Mouse (Mus musculus) lung, postnatal 36 days (tissue): ENCODE measurements around the gene Acoxl.

Experiments
- DNase-seq: peaks from one replicate; pipeline ENCODE4 v3.0.0; 2022; ENCODE audit warnings: mixed read lengths

The Acoxl gene

DNA sequence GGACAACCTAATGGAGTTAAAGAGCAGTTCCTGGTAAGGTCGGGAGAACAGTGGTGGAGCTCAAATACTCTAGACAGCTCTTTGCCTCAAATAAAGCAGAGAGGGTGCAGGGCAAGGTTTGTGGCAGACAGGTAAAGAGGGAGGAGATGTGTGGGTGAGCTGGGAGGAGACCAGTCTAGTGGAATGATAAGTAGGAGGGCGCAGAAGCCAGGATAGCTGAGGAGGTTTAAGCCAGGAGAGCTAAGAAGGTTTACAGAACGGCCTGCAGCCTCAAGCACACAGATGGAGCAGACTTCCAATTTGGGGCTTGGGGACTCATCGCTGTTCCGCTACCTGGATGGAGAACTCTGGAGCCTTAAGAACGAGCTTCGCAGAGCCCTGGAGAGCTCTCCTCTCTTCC, at the start of gene Acoxl:
Gene Acoxl (plus strand): TSS at position 301 of the 400 bp plus-strand sequence.
- no peak for DNase-seq

DNA sequence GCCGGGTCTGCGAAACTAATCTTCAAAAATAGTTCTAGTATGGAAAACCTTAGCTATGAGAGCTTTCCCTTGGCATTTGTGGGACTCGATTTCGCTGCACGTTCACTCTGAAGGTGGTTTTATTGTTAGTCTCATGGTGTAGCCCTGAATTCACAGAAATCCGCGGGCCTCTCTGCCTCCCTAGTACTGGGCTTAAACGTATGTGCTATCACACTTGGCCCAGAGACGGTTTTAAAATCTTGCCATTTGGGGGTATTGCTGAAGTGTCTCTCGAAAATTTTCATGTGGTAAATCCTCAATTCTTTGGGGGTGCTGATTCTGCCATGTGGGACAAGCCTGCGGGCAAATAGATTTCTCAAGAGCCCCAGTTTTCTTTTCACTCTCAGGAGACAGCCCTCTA, 49.5 kb upstream of the Acoxl start:
- no peak for DNase-seq

DNA sequence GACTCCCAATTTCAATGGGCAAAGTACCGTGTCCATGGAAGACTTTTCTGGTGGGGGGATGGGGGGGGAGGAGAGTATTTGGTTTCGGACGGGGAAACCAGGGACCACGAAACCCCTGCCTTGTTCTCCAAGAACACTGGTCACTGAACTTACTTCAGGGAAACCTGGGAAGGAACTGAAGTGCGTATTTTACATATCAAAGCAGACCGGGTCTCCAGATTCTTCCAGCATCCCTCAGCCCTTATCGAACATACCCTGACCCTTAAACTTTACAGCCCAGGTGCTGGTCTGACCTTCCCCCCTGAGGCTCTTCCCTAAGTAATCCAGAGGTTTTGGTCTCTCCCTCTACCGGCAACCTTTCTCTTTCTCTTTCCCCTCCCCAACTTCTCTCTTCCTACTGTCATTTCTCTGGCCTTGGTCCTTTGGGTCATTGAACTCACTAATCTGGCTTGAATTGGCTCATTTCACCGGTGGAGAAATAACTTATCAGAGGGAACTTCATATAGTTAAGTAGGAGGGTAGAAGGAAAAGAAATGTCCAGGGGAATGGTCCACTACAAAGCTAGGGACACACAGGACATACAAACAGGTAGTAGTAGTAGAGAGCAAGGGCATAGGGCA, 48.9 kb upstream of the Acoxl start:
- no peak for DNase-seq

DNA sequence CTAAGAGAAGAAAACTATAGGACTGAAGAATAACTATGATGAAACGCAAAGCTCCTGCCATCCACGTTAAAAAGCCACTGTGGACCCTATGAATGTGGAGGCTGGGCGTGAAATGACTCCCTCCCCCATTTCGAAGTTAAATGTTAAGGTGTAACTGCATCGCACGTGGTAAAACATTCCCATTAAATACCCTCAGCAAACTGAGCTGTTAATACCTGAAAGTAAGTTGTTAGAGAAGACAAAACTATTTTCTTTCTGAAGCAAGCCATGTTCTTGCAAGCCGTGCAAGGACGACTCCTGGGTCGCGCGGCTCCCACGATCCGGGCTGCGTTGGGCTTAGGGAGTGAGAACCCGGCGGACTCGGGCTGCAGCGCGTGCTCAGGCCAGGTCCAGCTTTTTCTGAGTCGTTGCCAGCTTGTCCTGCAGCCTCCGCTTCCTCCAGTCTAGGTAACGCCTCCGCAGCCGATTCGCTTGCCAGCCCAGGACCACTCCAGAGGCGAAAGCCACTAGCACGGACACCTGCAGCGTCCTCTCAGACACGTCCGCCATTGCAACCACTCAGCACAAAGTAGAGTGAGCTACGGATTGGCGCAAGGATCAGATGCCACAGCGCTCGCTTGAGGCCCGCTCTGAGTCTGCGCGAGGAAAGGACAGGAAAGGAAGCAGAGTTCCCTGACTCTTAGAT, 46.6 kb upstream of the Acoxl start, which contains the start of gene Mtln:
Gene Mtln (minus strand): TSS at position 570 of the 685 bp plus-strand sequence.
- DNase-seq: peak; percentile 93

DNA sequence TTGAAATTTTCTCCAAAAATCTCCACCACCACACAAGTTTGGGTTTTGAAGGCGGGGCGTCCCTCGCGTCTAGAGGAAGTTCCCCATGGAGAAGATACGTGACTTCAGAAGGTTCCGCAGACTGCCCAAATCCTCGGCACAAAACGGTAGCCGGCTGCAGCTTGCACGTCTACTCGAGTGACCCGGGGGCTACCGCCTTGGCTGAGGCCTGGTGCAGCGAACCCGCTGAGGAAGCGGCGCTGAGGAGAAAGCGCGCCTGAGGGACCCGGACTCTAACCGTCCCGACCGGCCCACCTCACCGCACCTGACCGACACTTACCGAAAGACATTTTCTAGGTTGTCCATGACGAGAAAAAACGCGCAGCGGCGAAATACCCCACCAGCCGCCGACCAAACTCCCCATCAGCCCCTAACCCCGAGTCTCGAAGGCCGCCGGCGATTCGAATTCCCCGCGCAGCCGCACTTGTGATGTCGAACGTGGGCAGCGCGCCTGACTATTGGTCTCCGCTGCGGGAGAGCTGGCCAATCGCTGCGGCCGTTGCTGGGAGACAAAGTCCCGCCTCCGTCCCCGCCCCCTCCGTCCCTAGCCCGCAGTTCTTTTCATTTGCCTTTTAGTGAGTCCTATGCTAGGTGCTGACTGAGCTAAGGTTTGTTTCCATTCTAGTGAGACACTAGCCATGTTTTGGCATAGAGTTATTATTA, 7.1 kb upstream of the Acoxl start, which contains the start of gene Bub1:
Gene Bub1 (minus strand): TSS at position 465 of the 702 bp plus-strand sequence.
- DNase-seq: peak; percentile 96

DNA sequence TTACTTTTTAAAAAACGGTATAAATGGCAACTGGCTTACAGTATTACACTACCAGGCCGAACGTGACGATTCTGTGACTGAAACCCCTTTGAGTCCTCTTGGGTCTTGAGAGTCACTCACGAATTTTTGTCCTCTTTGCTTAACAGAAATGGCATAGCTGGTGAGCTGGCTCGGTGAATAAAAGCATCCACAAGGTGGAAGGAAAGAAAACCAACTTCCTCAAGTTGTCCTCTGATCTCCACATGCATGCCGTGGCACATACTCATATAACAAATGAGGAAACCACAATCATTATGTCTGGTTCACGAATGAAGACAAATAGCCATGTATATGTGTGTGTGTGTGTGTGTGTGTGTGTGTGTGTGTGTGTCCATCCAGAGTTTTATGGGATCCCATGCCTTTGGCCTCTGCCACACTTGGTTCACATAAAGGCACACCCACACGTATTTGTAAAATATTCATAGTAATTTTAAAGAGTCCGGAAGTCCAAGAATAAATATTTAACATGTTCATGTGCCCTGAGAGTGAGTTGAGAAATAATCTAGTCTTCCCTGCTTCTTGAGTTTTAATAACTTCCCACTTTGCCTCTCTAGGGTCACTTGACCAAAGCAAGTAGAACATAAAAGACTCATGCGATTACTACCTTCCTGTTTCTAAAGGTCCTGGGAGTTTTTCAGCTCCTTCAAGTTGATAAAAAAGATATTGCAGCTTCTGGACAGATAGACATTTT, 6.4 kb upstream of the Acoxl start:
- peak; percentile 49 for DNase-seq

DNA sequence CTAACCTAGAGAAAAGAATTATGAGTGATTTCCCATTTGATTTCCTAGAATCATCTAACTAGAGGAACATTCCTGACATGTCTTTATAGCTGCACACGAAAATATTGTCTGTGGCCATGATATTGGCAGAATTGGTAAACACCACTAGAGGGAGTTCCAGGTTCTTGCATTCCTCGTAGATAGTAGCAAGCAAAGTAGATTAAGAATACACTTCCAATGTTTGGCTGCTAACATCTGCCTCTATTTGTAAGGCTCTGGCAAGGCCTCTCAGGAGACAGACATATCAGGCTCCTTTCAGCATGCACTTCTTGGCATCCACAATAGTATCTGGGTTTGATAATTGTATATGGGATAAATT, 5.9 kb upstream of the Acoxl start:
- DNase-seq: peak; percentile 63

DNA sequence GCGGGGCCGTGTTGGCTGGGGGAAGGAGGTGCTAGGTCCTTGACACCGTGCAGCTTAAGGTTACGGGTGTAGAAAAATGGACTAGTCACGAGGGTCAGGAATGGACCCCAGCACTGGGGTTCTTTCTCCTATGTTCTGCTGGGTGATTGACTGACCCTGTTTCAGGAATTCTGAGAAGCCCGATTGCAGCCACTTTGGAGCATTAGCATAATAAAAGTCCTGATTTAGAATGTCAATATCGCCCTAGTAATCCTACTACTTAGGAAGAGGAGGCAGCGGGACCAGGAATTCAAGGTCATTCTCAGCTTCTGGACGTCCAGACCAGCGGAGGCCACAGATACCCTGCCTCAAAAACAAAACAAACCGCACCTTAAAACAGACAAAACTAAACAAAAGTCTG, 749 bp downstream of the Acoxl start:
- DNase-seq: no peak

DNA sequence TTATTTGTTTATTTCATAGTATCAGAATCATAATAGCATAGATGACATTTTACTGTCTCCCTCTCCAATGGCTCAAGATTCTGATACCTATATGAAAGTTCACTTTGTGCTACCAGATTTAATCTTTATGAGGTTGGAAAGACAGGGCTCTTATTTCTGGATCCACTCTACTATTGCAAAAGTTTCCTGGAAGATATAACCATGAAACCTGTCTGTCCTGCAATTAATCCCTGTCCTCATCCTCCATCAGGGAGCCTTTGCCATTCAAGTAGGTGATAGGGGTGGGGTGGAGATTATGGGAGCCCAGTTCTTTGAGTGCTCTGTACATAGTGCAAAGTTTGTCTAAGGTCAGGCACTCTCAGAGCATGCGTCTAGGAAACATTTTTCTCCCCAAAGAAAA, 2.7 kb downstream of the Acoxl start:
- DNase-seq: no peak

DNA sequence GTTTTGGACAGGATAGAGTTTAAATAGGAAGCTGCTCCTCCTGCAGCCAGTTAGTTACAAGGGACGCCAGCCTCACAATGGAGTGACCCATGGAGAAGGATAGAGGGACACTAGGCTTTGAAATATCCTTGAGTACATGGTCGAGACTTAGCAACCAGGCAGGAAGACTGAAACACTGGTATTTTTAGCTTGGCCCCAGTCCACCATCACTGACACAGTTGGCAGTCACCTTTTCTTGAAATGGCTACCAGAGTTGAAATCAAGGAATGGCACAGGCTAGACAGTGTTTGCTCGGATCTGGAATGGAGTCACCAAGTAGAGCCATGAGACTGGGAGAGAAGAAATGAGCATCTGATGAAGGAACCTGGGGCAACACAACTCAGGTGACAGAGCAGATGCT, 3.7 kb downstream of the Acoxl start:
- DNase-seq: no peak

DNA sequence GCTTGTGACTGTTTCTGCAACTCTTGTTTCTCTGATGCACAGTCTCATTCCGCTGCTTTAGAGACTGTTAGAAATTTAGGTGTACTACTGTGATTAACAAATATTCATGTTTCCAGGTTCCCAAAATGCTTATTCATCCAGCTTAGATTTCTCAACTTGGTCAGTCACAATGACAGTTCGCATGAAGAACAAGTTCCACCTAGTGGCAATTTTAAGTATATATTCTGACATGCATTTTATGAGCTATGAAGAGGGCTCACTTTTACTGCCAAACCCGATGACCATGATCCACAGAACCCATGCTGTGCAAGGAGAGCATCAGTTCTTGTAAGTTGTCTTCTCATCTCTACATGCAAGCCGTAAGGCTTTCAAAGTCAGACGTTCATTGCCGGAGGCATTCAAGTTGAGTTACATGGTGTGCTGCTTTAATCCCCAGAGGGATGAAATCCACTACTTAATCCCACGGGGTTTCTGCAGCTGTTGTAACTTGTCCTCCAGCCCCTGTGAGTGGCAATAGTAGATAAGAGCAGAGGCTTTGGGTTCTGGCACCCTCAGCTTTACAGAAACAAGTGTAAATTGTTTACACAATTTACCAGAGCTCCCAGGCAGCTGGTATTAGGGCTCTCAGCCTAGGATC, 6.8 kb downstream of the Acoxl start:
- peak; percentile 19 for DNase-seq

DNA sequence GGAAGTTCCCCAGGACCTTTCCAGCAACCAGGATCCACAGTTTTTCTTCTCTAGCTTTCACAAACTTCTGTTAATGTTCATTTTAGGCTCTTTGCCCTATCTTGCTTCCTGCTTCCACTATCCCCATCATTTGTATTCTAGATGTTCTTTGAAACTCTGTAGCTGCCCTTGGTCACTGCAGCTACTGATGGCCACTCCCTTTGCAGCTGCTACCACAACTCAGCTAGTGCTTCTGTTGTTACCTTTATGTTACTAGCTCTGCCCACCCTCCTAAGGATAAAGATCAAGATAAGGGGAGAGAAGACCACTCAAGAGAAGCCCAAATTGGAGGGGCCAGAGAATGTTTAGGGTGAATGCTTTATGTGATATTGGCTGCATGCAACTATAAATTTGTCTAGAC, 7.3 kb downstream of the Acoxl start:
- DNase-seq: no peak

DNA sequence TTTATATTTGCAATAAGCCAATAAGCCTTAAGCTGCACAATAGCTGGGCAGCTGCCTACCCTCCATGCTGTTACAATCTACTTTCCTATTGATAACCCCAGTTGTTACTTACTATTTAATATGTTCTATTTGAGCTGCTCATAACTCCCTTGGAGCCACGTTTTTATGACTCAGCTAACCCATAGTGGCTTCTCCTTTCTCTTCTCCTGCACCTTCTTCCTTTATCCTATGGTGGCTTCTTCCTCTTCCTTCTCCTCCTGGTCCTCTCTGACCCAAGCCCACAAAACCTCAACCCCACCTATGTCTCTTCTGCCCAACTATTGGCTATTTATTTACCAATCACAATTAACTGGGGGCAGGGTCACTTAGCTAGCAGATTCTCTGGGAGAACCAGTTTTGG, 7.9 kb downstream of the Acoxl start:
- no peak for DNase-seq

DNA sequence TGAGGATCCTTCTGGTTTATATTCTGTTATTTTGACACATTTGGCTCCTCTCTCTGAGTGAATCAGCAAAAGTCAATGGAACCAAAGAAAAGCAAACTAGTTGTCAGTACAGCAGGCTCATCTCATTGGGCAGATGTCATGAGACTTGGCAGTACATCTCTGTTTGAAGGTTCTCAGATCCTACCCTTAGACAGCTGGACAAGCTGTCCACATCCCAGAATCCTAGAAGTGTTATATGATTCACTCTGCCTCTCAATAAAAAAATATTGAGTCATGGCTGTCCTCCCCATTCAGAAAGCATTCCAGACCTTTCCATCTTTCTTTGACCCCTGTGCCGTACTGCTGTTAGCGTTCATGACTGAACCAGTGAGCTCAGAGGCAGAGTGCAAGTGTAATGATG, 11.7 kb downstream of the Acoxl start:
- peak; percentile 59 for DNase-seq

DNA sequence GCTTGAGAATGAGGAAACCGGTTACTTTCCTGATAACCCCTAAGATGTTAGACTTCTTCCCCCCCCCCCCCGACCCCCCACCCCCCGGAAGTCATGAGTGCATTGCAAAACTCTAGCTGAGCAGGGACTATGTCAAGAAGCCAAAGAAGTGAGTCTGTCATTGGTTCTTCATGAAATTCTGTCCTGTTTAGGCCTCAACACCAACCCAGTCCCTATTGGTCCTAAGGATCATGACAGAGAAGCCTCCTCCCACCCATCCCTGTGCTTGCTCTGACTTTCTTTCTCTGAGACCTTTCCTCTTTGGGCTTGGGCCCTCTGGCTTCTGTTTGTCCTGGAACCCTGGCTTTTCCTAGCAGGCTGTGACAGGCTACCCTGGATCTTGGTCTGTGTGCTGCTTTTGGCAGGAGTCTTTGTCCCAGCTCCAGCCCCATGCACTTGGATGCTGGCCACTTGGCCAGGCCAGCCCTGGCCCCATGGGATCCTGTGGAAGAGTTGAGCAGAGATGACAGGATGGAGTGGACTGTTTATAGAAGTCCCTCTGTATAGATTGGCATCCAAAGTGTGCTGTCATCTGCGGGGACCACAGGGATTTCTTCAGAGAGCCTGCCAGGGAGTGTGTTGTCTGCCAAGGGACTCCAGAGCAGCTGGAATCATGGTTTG, 15.8 kb downstream of the Acoxl start:
- DNase-seq: peak; percentile 75

DNA sequence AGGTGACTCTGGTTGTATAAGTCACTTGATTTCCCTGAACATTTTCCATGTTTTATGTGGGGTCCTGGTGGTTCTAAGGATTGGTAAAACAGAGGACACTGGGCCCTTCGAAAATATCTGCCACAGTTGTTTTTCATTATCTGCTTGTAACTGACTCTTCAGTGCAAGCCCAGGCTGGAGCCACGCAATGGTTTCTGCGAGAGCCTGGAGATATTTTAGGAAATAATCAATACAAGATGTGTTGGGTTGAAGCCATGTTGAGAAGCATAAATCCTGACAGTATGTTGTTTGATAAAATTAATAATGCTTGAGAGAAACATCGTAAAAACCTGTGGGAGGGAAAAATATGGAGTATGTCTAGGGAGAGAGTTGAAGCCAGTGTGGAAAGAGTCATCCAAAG, 25.7 kb downstream of the Acoxl start:
- DNase-seq: no peak

DNA sequence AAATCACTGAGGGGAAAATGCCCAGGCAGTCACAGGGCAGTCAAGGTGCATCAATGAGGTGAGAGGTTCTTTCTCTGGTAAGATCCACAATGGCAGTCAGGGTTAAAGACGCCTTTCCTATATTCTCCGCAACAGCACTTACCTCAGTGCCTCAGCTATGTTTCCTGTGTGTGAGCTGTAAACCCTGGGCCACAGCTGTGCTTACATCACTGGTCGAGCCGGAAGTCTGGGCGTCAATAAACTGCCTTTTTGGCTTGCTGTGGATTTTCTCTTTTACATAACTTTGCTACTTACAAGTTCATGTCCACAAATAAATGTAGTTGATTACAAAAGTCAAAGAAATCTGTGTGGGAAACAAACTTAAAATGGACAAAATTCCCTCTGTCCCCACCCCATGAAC, 42.4 kb downstream of the Acoxl start:
- DNase-seq: no peak

DNA sequence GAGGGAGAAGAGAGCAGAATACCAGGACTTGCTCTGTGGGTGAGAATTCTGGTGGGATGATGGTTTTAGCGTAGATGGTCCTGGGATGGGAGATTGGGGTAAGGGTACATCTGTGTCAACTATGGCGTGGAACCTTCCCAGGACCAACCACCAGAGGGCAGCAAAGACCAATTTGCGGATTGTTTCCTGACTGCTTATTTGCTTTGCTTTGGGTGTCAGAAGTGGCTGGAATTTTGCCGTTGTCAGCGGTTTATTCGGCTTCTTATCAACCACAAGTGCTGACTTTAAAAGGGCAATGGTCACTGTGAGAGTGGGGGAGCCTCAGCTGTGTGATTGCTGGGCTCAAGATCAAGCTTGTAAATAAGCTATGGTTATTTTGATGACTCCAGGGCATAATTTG, 50.8 kb downstream of the Acoxl start:
- DNase-seq: peak; percentile 93

DNA sequence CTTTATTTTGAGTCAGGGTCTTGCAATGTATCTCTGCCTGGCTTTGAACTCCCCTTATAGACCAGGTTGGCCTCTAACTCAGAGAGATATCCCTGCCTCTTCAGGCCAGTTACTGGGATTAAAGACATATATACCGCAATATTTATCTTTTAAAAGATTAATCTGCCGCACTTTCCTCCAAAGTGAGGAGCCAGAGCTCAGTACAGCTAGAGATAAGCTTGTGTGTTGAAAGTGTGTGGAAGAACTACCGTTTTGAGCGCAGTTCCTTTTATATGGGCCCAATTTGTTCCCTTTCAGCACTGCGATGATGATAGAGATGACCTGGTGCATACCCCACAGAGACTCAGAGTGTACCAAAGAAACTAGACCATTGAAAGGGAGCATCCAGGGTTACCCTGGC, 51.3 kb downstream of the Acoxl start:
- DNase-seq: no peak

DNA sequence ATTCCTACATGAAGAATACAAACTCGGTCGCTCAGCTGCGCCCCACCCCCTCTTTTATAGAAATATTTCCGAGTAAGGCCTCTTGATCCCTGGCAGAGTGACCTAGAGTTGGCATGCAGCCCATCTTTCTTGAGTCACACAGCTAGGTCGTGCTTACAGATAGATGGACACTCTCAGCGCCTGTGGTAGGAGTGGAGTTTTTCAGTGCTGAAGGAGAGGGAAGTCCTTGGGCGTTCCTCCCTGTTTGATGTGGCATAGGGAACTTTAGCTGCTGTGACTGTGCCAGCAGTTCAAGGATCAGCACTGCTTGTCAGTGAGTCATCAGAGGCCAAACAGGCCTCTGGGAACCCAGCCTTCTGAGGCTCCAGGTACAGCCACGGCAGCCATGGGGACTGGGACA, 51.9 kb downstream of the Acoxl start:
- DNase-seq: peak; percentile 92

DNA sequence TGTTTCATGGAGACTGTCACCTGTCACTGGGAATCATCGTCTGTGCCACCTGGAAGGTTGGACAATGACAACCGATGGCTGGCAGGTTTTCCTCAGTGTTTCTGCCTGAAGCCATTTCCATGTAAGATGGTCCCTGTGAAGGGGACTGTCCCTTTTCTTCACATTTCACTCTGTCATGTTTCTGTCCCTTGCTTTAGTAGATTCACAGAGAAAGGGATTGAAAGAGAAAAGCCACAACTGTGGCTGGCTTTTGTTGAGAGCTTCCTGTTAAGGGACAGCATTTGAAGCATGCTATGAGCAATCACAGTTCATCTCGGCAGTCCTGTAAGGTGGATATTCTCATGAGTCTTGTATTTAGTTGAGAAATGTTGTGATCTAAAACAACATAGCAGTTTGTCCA, 52.4 kb downstream of the Acoxl start:
- no peak for DNase-seq

DNA sequence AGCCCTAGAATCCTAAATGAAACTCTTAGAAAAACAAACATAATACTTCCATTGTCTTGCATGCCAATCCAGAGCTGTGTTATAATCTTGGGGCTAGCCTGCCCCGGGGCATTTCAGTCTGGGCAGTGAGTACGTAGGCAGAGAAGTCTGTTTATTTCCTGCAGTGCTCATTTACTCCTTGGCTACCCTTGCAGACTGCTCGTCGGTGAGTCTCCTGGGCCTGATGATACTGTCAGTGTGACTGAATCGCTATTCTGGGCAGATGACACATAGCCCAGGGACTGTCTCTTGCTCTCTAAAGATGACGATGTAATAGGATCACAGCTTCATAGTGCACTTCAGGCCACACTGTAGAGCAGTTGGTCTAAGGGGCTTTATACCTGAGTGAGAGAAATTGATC, 56.2 kb downstream of the Acoxl start:
- DNase-seq: no peak
